Mouse (Mus musculus): Measurements from ENCODE around the gene Baz2b. TPM values are rescaled to one million over a fixed set of nuclear protein-coding genes. Genes with fewer than 3 reads are reported as not detected.

Baz2b gene
- polyA plus RNA-seq, 1 experiment from 2014 or later = 57.2 TPM

- WGBS = 69% methylated on average over 19 of the region's 19 CpGs
- Histone ChIP-seq H3K9ac (no peak overlapping the region), H3K27ac (ENCODE audit: low read depth) (no peak overlapping the region), H3K36me3 (ENCODE audit: insufficient read depth) (peaks cover 22% of the 10 kb centered on the region), H3K27me3 (ENCODE audit: insufficient read depth, low read length) (no peaks in the 10 kb centered on the region), H3K4me3 (ENCODE audit: low read depth, low read length) (no peak overlapping the region), H3K4me1 (ENCODE audit: insufficient read depth) (peaks cover 5% of the 10 kb centered on the region; the same call in 1 of the 2 replicates), H3K4me2 (no peak overlapping the region), H3K9me3 (ENCODE audit: low read depth, low read length) (no peaks in the 10 kb centered on the region)
- DNase-seq = no peak
- no peak for TF ChIP-seq CTCF (IDR thresholded peaks at IDR 0.05; ENCODE audit: low read depth)
- no peak for ATAC-seq (ENCODE audit: insufficient read depth)
Observed at GRCm38 (mm10) chr2:59878221-59878620, 331.4 kb downstream of the Baz2b start.

GRCm38 (mm10) chr2:59877335-59877734 lies 332.3 kb downstream of the Baz2b start:
- Histone ChIP-seq H3K9me3 (ENCODE audit: low read depth, low read length) (no peaks in the 10 kb centered on the region), H3K4me3 (ENCODE audit: low read depth, low read length) (no peak overlapping the region), H3K4me2 (no peak overlapping the region), H3K4me1 (ENCODE audit: insufficient read depth) (peaks cover 5% of the 10 kb centered on the region; the same call in 1 of the 2 replicates), H3K27me3 (ENCODE audit: insufficient read depth, low read length) (no peaks in the 10 kb centered on the region), H3K9ac (no peak overlapping the region), H3K27ac (ENCODE audit: low read depth) (no peak overlapping the region), H3K36me3 (ENCODE audit: insufficient read depth) (peaks cover 30% of the 10 kb centered on the region)
- no peak for TF ChIP-seq CTCF (IDR thresholded peaks at IDR 0.05; ENCODE audit: low read depth)
- 88% methylated on average over 4 of the region's 4 CpGs for WGBS
- no peak for DNase-seq
- no peak for ATAC-seq (ENCODE audit: insufficient read depth)

- peaks cover 34% of the 10 kb centered on the region for H3K36me3 ChIP-seq (ENCODE audit: insufficient read depth)
- H3K4me2 ChIP-seq = no peak overlapping the region
- H3K9me3 ChIP-seq (ENCODE audit: low read depth, low read length) = no peaks in the 10 kb centered on the region
- H3K4me1 ChIP-seq (ENCODE audit: insufficient read depth) = peaks cover 2% of the 10 kb centered on the region; the same call in 1 of the 2 replicates
- no peak for TF ChIP-seq CTCF (IDR thresholded peaks at IDR 0.05; ENCODE audit: low read depth)
- ATAC-seq (ENCODE audit: insufficient read depth) (no peak), DNase-seq (no peak)
- no peak overlapping the region for H3K27ac ChIP-seq (ENCODE audit: low read depth)
- H3K27me3 ChIP-seq (ENCODE audit: insufficient read depth, low read length) = no peaks in the 10 kb centered on the region
- 84% methylated on average over 15 of the region's 15 CpGs for WGBS
- H3K4me3 ChIP-seq (ENCODE audit: low read depth, low read length) = no peak overlapping the region
- H3K9ac ChIP-seq = no peak overlapping the region
Observed at GRCm38 (mm10) chr2:59876482-59876881, 333.2 kb downstream of the Baz2b start.

- H3K9ac ChIP-seq = no peak overlapping the region
- 82% methylated on average over 6 of the region's 6 CpGs for WGBS
Observed at GRCm38 (mm10) chr2:59870526-59870925, 339.1 kb downstream of the Baz2b start.

GRCm38 (mm10) chr2:59862618-59863017 lies 347.0 kb downstream of the Baz2b start:
- Histone ChIP-seq H3K36me3 (ENCODE audit: insufficient read depth) (peaks cover 44% of the 10 kb centered on the region), H3K27me3 (ENCODE audit: insufficient read depth, low read length) (no peaks in the 10 kb centered on the region), H3K4me1 (ENCODE audit: insufficient read depth) (no peaks in the 10 kb centered on the region), H3K4me3 (ENCODE audit: low read depth, low read length) (no peak overlapping the region), H3K9ac (no peak overlapping the region), H3K9me3 (ENCODE audit: low read depth, low read length) (no peaks in the 10 kb centered on the region), H3K4me2 (no peak overlapping the region), H3K27ac (ENCODE audit: low read depth) (no peak overlapping the region)
- DNase-seq = no peak
- 87% methylated on average over 6 of the region's 6 CpGs for WGBS
- no peak for TF ChIP-seq CTCF (IDR thresholded peaks at IDR 0.05; ENCODE audit: low read depth)
- no peak for ATAC-seq (ENCODE audit: insufficient read depth)

More at GRCm38 (mm10) chr2:59870526-59870925, 339.1 kb downstream of the Baz2b start:
- H3K27me3 ChIP-seq (ENCODE audit: insufficient read depth, low read length) = no peaks in the 10 kb centered on the region
- TF ChIP-seq CTCF (IDR thresholded peaks at IDR 0.05; ENCODE audit: low read depth) = no peak
- no peaks in the 10 kb centered on the region for H3K4me1 ChIP-seq (ENCODE audit: insufficient read depth)
- H3K27ac ChIP-seq (ENCODE audit: low read depth) = no peak overlapping the region
- H3K9me3 ChIP-seq (ENCODE audit: low read depth, low read length) = no peaks in the 10 kb centered on the region
- no peak for ATAC-seq (ENCODE audit: insufficient read depth)
- no peak overlapping the region for H3K4me2 ChIP-seq
- no peak for DNase-seq
- peaks cover 22% of the 10 kb centered on the region; the same call in 1 of the 2 replicates for H3K36me3 ChIP-seq (ENCODE audit: insufficient read depth)
- H3K4me3 ChIP-seq (ENCODE audit: low read depth, low read length) = no peak overlapping the region

GRCm38 (mm10) chr2:59854363-59854762 lies 355.3 kb downstream of the Baz2b start:
- H3K27me3 ChIP-seq (ENCODE audit: insufficient read depth, low read length) = no peaks in the 10 kb centered on the region
- peaks cover 37% of the 10 kb centered on the region; the same call in 1 of the 2 replicates for H3K36me3 ChIP-seq (ENCODE audit: insufficient read depth)
- WGBS = 83% methylated on average over 9 of the region's 9 CpGs
- no peak overlapping the region for H3K4me3 ChIP-seq (ENCODE audit: low read depth, low read length)
- no peak overlapping the region for H3K27ac ChIP-seq (ENCODE audit: low read depth)
- TF ChIP-seq CTCF (IDR thresholded peaks at IDR 0.05; ENCODE audit: low read depth) = no peak
- H3K9me3 ChIP-seq (ENCODE audit: low read depth, low read length) = no peaks in the 10 kb centered on the region
- no peak for DNase-seq
- no peaks in the 10 kb centered on the region for H3K4me1 ChIP-seq (ENCODE audit: insufficient read depth)
- H3K9ac ChIP-seq = no peak overlapping the region
- H3K4me2 ChIP-seq = no peak overlapping the region
- ATAC-seq (ENCODE audit: insufficient read depth) = no peak

GRCm38 (mm10) chr2:59853543-59853942 lies 356.1 kb downstream of the Baz2b start:
- WGBS = 86% methylated on average over 10 of the region's 10 CpGs
- ATAC-seq (ENCODE audit: insufficient read depth) = no peak
- no peak for TF ChIP-seq CTCF (IDR thresholded peaks at IDR 0.05; ENCODE audit: low read depth)
- H3K27me3 ChIP-seq (ENCODE audit: insufficient read depth, low read length) = no peaks in the 10 kb centered on the region
- no peaks in the 10 kb centered on the region for H3K4me1 ChIP-seq (ENCODE audit: insufficient read depth)
- peaks cover 30% of the 10 kb centered on the region; the same call in 1 of the 2 replicates for H3K36me3 ChIP-seq (ENCODE audit: insufficient read depth)
- no peak overlapping the region for H3K27ac ChIP-seq (ENCODE audit: low read depth)
- no peak overlapping the region for H3K4me2 ChIP-seq
- no peaks in the 10 kb centered on the region for H3K9me3 ChIP-seq (ENCODE audit: low read depth, low read length)
- no peak for DNase-seq
- no peak overlapping the region for H3K4me3 ChIP-seq (ENCODE audit: low read depth, low read length)
- H3K9ac ChIP-seq = no peak overlapping the region
